Mouse (Mus musculus) forebrain, embryonic 11.5 days (tissue): ENCODE results near the gene Skap2. TPM values are rescaled to one million over a fixed set of nuclear protein-coding genes. Genes with fewer than 3 reads are reported as not detected.
A peak's percentile ranks its signal among the peaks of the same experiment; 100 is the strongest.

ENCODE experiments used
- ATAC-seq: fragments of 200-750 bp; cut with Nextera tagmentation; replicated peaks from 2 replicates; pipeline ENCODE4 v1.8.0; 2017; ENCODE audit warnings: moderate TSS enrichment; ENCODE audit not compliant: low FRiP score
- DNase-seq: peaks from one replicate; pipeline ENCODE4 v3.0.0-alpha.2; 2017; ENCODE audit warnings: low spot score
- H3K27ac ChIP-seq: fragments of 300-500 bp; sonication (generic); 2 replicates; pipeline ENCODE4 v1.5.1; 2014; ENCODE audit warnings: low read depth, low read length
- H3K27me3 ChIP-seq: fragments of 300-500 bp; sonication (generic); 2 replicates; pipeline ENCODE4 v1.6.1; 2014; ENCODE audit warnings: mild to moderate bottlenecking, low read length, mixed read lengths; ENCODE audit not compliant: control insufficient read depth, insufficient read depth
- H3K36me3 ChIP-seq: fragments of 300-500 bp; sonication (generic); 2 replicates; pipeline ENCODE4 v1.6.1; 2014; ENCODE audit warnings: mild to moderate bottlenecking, low read length, moderate library complexity, mixed read lengths; ENCODE audit not compliant: control insufficient read depth, insufficient read depth
- H3K4me1 ChIP-seq: fragments of 300-500 bp; sonication (generic); replicated peaks from 2 replicates; pipeline ENCODE4 v1.6.1; 2014; ENCODE audit warnings: low read length, mixed read lengths; ENCODE audit not compliant: control insufficient read depth, insufficient read depth
- H3K4me2 ChIP-seq: fragments of 300-500 bp; sonication (generic); 2 replicates; pipeline ENCODE4 v1.6.1; 2014; ENCODE audit warnings: low read depth, mild to moderate bottlenecking, low read length, moderate library complexity, mixed read lengths; ENCODE audit not compliant: severe bottlenecking
- H3K4me3 ChIP-seq: fragments of 300-500 bp; sonication (generic); 2 replicates; pipeline ENCODE4 v1.5.1; 2014; ENCODE audit warnings: low read depth, low read length
- H3K9ac ChIP-seq: fragments of 300-500 bp; sonication (generic); 2 replicates; pipeline ENCODE4 v1.6.1; 2014; ENCODE audit warnings: low read length
- H3K9me3 ChIP-seq: fragments of 300-500 bp; sonication (generic); 2 replicates; pipeline ENCODE4 v1.6.1; 2016; ENCODE audit warnings: low read length, mixed read lengths; ENCODE audit not compliant: control insufficient read depth
- WGBS: fragments of 180-500 bp; shearing (Covaris S2); extraction: QIAGEN DNeasy Blood & Tissue Kit; methylation state at CpG from one replicate; pipeline ENCODE4 v1.1.7; 2014; 5-methylcytosine and 5-hydroxymethylcytosine counted together
- polyA plus RNA-seq: library from polyadenylated mRNA; unstranded; fragments of >200 nt; fragmentation: Nextera tagmentation; extraction: Ambion mirVana; gene quantifications from 2 replicates; pipeline ENCODE4 v1.2.1, GENCODE M21; 2014

Gene Skap2
- polyA plus RNA-seq, 1 experiment from 2014 or later = 7.7 TPM

DNA sequence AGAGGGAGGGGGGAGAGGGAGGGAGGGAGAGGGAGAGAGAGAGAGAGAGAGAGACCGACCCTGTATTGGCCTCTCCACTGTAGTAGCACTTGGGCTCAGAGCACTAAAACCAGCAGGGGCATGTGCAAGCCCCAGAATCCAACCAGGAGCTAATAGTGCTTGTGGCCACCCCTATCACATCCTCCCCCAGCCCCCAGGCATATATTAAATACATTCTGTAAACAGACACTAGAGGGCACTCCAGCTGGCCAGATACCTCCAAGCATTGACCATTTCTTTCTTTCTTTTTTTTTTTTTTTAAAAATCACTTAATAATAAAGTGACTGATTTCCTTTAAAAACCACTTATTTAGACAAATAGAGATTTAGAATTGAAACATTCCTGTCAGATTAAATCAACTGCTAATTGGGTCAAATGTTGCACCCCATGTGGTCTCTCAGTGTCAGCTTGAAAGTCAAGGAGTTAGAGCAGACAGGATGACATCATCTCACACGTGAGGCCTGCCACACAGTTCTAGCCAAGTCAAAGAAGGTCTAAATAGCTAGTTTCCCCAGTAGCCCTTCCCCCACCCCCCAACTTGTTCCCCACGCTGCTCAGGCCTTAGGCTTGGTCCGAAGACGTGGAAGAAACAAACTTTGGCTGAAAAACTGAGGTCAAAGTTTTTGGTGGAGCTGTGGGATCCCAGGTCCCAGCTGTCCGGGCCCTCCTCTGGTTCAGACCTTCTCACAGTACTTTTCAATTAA is 136.3 kb downstream of the Skap2 start:
- Histone ChIP-seq H3K4me1 (no peaks in the 10 kb centered on the region), H3K27me3 (0 out of 2 replicates have a peak, but pooled peaks cover 2% of the 10 kb centered on the region), H3K36me3 (no peaks in the 10 kb centered on the region), H3K9ac (no peak overlapping the region), H3K9me3 (no peaks in the 10 kb centered on the region), H3K4me2 (no peak overlapping the region), H3K4me3 (no peak overlapping the region), H3K27ac (no peak overlapping the region)
- DNase-seq = no peak
- ATAC-seq = no peak
- 35% methylated on average over 6 of the region's 6 CpGs for WGBS

DNA sequence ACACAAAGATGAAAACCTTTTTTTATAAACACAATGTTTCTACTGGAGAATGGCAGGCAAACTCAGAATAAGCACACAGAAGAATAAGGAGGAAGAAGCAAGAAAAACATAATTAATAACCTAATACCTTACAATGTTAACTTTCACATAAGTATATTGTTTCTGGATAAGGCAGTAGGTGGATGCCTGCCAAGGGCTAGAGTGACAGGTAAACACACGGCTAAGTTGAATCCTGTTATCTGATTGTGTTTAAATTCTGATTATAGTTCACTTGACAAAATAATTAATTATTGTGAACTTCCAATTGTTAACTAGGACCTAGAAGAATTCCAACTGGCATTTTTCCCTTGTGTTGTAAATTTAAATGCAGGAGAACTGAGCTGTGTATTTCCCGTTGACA is 138.3 kb downstream of the Skap2 start:
- Histone ChIP-seq H3K36me3 (no peaks in the 10 kb centered on the region), H3K4me3 (no peak overlapping the region), H3K27ac (no peak overlapping the region), H3K27me3 (0 out of 2 replicates have a peak, but pooled peaks cover 2% of the 10 kb centered on the region), H3K9me3 (no peaks in the 10 kb centered on the region), H3K4me2 (no peak overlapping the region), H3K4me1 (no peaks in the 10 kb centered on the region), H3K9ac (no peak overlapping the region)
- WGBS = 70% methylated on average over 2 of the region's 2 CpGs
- ATAC-seq (no peak), DNase-seq (no peak)

DNA sequence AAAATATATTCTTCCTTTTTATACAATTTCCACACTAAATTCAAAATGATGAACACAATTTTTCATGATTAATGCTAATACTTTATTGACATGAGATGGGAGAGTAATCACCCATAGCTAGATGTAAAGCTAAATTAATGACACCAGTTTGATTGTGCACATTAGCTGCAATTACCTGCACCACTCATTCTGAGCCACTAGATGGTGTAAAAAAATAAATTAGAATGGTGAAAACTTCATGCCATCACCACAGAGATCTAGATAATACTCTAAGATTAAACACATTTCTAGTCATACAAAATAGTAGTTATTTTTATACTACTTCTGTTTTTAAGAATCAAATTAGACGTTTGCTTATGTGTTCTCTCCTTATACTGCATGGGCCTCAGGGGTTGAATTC is 141.2 kb downstream of the Skap2 start:
- Histone ChIP-seq H3K9ac (no peak overlapping the region), H3K27me3 (no peaks in the 10 kb centered on the region), H3K9me3 (no peaks in the 10 kb centered on the region), H3K4me1 (no peaks in the 10 kb centered on the region), H3K27ac (no peak overlapping the region), H3K4me2 (no peak overlapping the region), H3K4me3 (no peak overlapping the region), H3K36me3 (no peaks in the 10 kb centered on the region)
- no peak for ATAC-seq
- 19% methylated on average over 1 of the region's 1 CpGs for WGBS
- no peak for DNase-seq

DNA sequence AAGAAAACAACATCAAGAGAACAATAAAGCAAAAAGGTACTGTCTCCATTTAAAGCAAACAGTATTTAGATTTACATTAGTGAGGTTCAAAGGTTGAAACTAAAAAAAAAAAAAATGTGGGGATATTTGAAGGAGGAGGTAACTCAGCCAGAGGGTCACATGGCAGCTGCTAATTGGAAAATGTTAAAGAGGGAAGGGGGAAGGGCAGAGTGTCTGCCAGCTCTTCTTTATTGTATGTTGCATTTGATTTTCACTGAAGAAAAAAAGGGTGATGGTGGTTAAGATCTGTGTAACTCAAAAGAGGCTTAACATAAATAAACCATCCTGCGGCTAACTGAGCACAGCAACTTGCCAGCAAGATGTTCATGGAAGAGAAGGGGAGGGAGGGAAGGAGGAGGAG is 142.1 kb downstream of the Skap2 start:
- Histone ChIP-seq H3K27ac (no peak overlapping the region), H3K4me3 (no peak overlapping the region), H3K9me3 (no peaks in the 10 kb centered on the region), H3K27me3 (no peaks in the 10 kb centered on the region), H3K4me2 (no peak overlapping the region), H3K9ac (no peak overlapping the region), H3K4me1 (no peaks in the 10 kb centered on the region), H3K36me3 (no peaks in the 10 kb centered on the region)
- 48% methylated on average over 1 of the region's 1 CpGs for WGBS
- ATAC-seq (no peak), DNase-seq (no peak)

DNA sequence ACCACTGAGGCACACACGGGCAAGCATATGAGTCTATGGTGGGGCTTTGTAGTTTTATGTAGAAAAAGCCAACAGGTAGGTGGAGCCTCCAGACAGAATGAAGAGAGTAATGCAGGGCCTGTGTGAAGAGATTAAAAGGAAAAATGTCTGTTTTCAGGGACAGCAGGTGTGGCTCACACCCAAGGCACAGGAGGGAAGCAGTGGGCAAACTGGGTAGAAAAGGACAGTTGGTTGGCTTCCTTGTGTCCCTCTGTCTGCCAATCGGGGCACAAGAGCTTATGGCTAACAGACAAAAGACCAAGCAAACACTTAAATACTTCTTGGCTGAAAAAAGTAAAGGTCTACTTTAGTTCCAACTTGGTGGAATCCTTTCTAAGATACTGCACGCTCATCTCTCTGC is 145.8 kb downstream of the Skap2 start:
- no peak overlapping the region for H3K27ac ChIP-seq
- H3K9ac ChIP-seq = no peak overlapping the region
- no peaks in the 10 kb centered on the region for H3K36me3 ChIP-seq
- 74% methylated on average over 3 of the region's 3 CpGs for WGBS
- no peaks in the 10 kb centered on the region for H3K4me1 ChIP-seq
- DNase-seq = no peak
- ATAC-seq = no peak
- H3K9me3 ChIP-seq = no peaks in the 10 kb centered on the region
- no peaks in the 10 kb centered on the region for H3K27me3 ChIP-seq
- no peak overlapping the region for H3K4me3 ChIP-seq
- H3K4me2 ChIP-seq = no peak overlapping the region

DNA sequence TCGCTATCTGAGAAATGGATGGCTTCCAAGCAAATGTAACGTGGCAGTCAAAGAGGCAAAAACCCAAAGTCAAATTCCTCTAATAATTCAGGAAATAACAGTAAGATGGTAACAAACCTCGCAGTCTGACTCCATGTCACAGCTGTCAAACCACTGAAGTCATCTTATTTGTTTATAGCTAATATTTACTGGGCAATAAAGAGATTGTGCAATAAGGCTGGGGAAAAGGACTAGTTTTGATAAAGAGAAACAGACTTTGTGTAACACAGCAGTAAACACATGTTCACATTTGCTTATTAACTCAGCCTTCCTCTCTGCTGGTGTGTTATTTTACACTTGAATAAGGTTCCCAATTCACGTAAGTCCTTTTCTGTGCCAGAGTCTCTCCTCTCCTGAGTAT is 148.8 kb downstream of the Skap2 start:
- H3K9ac ChIP-seq = no peak overlapping the region
- H3K36me3 ChIP-seq = no peaks in the 10 kb centered on the region
- H3K9me3 ChIP-seq = no peaks in the 10 kb centered on the region
- DNase-seq (no peak), ATAC-seq (no peak)
- H3K4me2 ChIP-seq = no peak overlapping the region
- H3K27me3 ChIP-seq = no peaks in the 10 kb centered on the region
- H3K27ac ChIP-seq = no peak overlapping the region
- no peak overlapping the region for H3K4me3 ChIP-seq
- WGBS = 88% methylated on average over 4 of the region's 4 CpGs
- no peaks in the 10 kb centered on the region for H3K4me1 ChIP-seq

DNA sequence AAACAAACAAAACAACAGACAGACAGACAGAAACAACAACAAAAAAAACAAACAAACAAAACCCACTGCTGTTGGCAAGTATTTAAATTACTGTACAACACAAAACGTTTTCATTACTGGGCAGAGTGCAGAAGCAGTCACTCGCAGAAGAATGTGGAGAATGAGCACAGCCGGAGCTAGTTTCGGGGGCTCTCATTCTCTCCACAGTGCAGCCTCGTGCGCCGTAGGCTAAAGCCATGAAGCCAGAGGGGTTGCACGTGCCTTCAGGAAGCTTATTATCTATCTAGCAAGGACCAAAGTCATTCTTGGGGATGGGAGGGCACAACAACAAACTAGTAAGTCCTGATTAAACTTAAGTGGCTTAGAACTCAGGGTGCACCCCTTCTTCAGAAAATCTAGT is 152.0 kb downstream of the Skap2 start:
- 26% methylated on average over 8 of the region's 8 CpGs for WGBS
- no peaks in the 10 kb centered on the region for H3K9me3 ChIP-seq
- H3K4me1 ChIP-seq = no peaks in the 10 kb centered on the region
- no peak overlapping the region for H3K4me2 ChIP-seq
- DNase-seq (no peak), ATAC-seq (no peak)
- H3K27me3 ChIP-seq = no peaks in the 10 kb centered on the region
- no peaks in the 10 kb centered on the region for H3K36me3 ChIP-seq
- no peak overlapping the region for H3K4me3 ChIP-seq
- no peak overlapping the region for H3K9ac ChIP-seq
- no peak overlapping the region for H3K27ac ChIP-seq

DNA sequence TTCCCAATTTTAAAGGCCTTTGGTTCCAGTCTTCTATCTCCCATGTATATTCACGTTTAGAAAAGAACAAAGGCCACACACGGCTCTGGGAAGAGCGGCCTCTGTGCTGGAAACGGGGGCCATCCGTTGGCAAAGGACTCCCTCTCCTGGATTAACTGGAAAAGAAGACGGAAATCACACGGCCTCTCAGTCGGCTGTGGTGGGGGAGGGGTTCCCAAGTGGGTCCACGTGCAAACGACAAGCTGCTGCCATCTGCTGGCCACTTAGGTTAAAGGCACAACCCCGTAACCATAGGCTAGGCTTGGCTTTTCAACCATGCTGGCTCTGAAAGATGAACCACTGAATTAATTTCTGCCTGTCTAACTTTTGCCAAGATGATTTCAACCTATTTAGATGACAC is 154.5 kb downstream of the Skap2 start:
- no peak overlapping the region for H3K27ac ChIP-seq
- under 1% methylated on average over 11 of the region's 11 CpGs for WGBS
- DNase-seq = peak; percentile 97

DNA sequence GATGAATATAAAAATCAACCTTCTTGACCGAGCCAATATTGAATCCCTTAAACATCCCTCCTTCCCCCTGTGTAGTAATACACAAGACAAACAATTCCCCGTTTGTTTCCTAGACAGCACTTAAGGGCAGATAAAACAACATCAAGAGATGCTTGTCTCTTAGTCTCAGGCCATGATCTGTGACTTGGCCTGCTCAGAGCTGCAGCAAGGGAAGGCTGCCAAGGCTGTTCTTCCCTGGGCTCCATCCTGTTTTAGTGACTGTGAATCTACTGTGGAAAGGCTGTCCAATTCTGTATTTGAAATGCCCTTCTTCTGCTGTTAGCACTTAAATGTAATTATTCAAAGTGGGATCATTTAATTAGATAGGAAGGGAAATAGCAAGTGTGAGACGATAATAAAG is 159.1 kb downstream of the Skap2 start:
- Histone ChIP-seq H3K27ac (no peak overlapping the region), H3K4me3 (no peak overlapping the region), H3K27me3 (peaks cover 7% of the 10 kb centered on the region; the same call in 1 of the 2 replicates), H3K4me1 (peaks cover 4% of the 10 kb centered on the region), H3K4me2 (no peak overlapping the region), H3K9ac (no peak overlapping the region), H3K36me3 (no peaks in the 10 kb centered on the region), H3K9me3 (no peaks in the 10 kb centered on the region)
- WGBS = 79% methylated on average over 3 of the region's 3 CpGs
- DNase-seq = no peak
- ATAC-seq = no peak

More for the DNA sequence above, 154.5 kb downstream of the Skap2 start:
- Histone ChIP-seq H3K4me2 (no peak overlapping the region), H3K9ac (no peak overlapping the region), H3K4me3 (no peak overlapping the region), H3K9me3 (no peaks in the 10 kb centered on the region), H3K36me3 (no peaks in the 10 kb centered on the region), H3K27me3 (no peaks in the 10 kb centered on the region; the same call in 1 of the 2 replicates), H3K4me1 (no peaks in the 10 kb centered on the region)
- ATAC-seq = peak; percentile 95
